Mouse (Mus musculus): ENCODE measurements around the gene Rap1a. TPM values are rescaled to one million over a fixed set of nuclear protein-coding genes. Genes with fewer than 3 reads are reported as not detected.

Gene Rap1a
- polyA plus RNA-seq, 1 experiment = 257 TPM

GRCm38 (mm10) chr3:105824103-105824502 lies 23.0 kb upstream of the Rap1a start:
- Histone ChIP-seq H3K27ac (ENCODE audit: insufficient read depth, low read depth, low read length) (no peak overlapping the region), H3K4me1 (ENCODE audit: control insufficient read depth, insufficient read depth, low read length) (peaks cover 21% of the 10 kb centered on the region), H3K4me3 (ENCODE audit: insufficient read depth, low read length) (no peak overlapping the region)
- TF ChIP-seq CTCF (IDR thresholded peaks at IDR 0.05; ENCODE audit: low read depth, low read length) (no peak), POLR2A (IDR thresholded peaks at IDR 0.05; ENCODE audit: borderline replicate concordance, low read depth, low read length) (no peak)

- TF ChIP-seq POLR2A (IDR thresholded peaks at IDR 0.05; ENCODE audit: borderline replicate concordance, low read depth, low read length) (no peak), CTCF (IDR thresholded peaks at IDR 0.05; ENCODE audit: low read depth, low read length) (no peak)
- H3K4me3 ChIP-seq (ENCODE audit: insufficient read depth, low read length) = no peak overlapping the region
- H3K4me1 ChIP-seq (ENCODE audit: control insufficient read depth, insufficient read depth, low read length) = peaks cover 21% of the 10 kb centered on the region
- no peak overlapping the region for H3K27ac ChIP-seq (ENCODE audit: insufficient read depth, low read depth, low read length)
Observed at GRCm38 (mm10) chr3:105823609-105824008, 22.5 kb upstream of the Rap1a start.

GRCm38 (mm10) chr3:105821504-105821903 lies 20.4 kb upstream of the Rap1a start:
- no peak overlapping the region for H3K4me3 ChIP-seq (ENCODE audit: insufficient read depth, low read length)
- peaks cover 21% of the 10 kb centered on the region for H3K4me1 ChIP-seq (ENCODE audit: control insufficient read depth, insufficient read depth, low read length)
- no peak overlapping the region for H3K27ac ChIP-seq (ENCODE audit: insufficient read depth, low read depth, low read length)
- TF ChIP-seq POLR2A (IDR thresholded peaks at IDR 0.05; ENCODE audit: borderline replicate concordance, low read depth, low read length) = no peak
- TF ChIP-seq CTCF (IDR thresholded peaks at IDR 0.05; ENCODE audit: low read depth, low read length) = no peak

- peaks cover 21% of the 10 kb centered on the region for H3K4me1 ChIP-seq (ENCODE audit: control insufficient read depth, insufficient read depth, low read length)
- no peak overlapping the region for H3K27ac ChIP-seq (ENCODE audit: insufficient read depth, low read depth, low read length)
- H3K4me3 ChIP-seq (ENCODE audit: insufficient read depth, low read length) = no peak overlapping the region
- no peak for TF ChIP-seq POLR2A (IDR thresholded peaks at IDR 0.05; ENCODE audit: borderline replicate concordance, low read depth, low read length)
- TF ChIP-seq CTCF (IDR thresholded peaks at IDR 0.05; ENCODE audit: low read depth, low read length) = no peak
Observed at GRCm38 (mm10) chr3:105820272-105820671, 19.1 kb upstream of the Rap1a start.

- Histone ChIP-seq H3K4me1 (ENCODE audit: control insufficient read depth, insufficient read depth, low read length) (peaks cover 16% of the 10 kb centered on the region), H3K27ac (ENCODE audit: insufficient read depth, low read depth, low read length) (no peak overlapping the region), H3K4me3 (ENCODE audit: insufficient read depth, low read length) (no peak overlapping the region)
- TF ChIP-seq POLR2A (IDR thresholded peaks at IDR 0.05; ENCODE audit: borderline replicate concordance, low read depth, low read length) = no peak
- no peak for TF ChIP-seq CTCF (IDR thresholded peaks at IDR 0.05; ENCODE audit: low read depth, low read length)
Observed at GRCm38 (mm10) chr3:105818130-105819004, 17.2 kb upstream of the Rap1a start.

GRCm38 (mm10) chr3:105816089-105816488 lies 15.0 kb upstream of the Rap1a start:
- peaks cover 17% of the 10 kb centered on the region for H3K4me1 ChIP-seq (ENCODE audit: control insufficient read depth, insufficient read depth, low read length)
- H3K27ac ChIP-seq (ENCODE audit: insufficient read depth, low read depth, low read length) = peak overlapping the region; percentile 69
- no peak for TF ChIP-seq POLR2A (IDR thresholded peaks at IDR 0.05; ENCODE audit: borderline replicate concordance, low read depth, low read length)
- TF ChIP-seq CTCF (IDR thresholded peaks at IDR 0.05; ENCODE audit: low read depth, low read length) = no peak
- H3K4me3 ChIP-seq (ENCODE audit: insufficient read depth, low read length) = no peak overlapping the region

- H3K4me1 ChIP-seq (ENCODE audit: control insufficient read depth, insufficient read depth, low read length) = peaks cover 19% of the 10 kb centered on the region
- no peak for TF ChIP-seq POLR2A (IDR thresholded peaks at IDR 0.05; ENCODE audit: borderline replicate concordance, low read depth, low read length)
- H3K27ac ChIP-seq (ENCODE audit: insufficient read depth, low read depth, low read length) = peak overlapping the region; percentile 69
- no peak overlapping the region for H3K4me3 ChIP-seq (ENCODE audit: insufficient read depth, low read length)
Observed at GRCm38 (mm10) chr3:105815236-105815904, 14.2 kb upstream of the Rap1a start.

GRCm38 (mm10) chr3:105811146-105811545 lies 10.0 kb upstream of the Rap1a start:
- Histone ChIP-seq H3K4me1 (ENCODE audit: control insufficient read depth, insufficient read depth, low read length) (peaks cover 15% of the 10 kb centered on the region), H3K27ac (ENCODE audit: insufficient read depth, low read depth, low read length) (no peak overlapping the region), H3K4me3 (ENCODE audit: insufficient read depth, low read length) (no peak overlapping the region)
- TF ChIP-seq CTCF (IDR thresholded peaks at IDR 0.05; ENCODE audit: low read depth, low read length) (no peak), POLR2A (IDR thresholded peaks at IDR 0.05; ENCODE audit: borderline replicate concordance, low read depth, low read length) (no peak)

- H3K4me1 ChIP-seq (ENCODE audit: control insufficient read depth, insufficient read depth, low read length) = peaks cover 12% of the 10 kb centered on the region
- H3K4me3 ChIP-seq (ENCODE audit: insufficient read depth, low read length) = no peak overlapping the region
- TF ChIP-seq POLR2A (IDR thresholded peaks at IDR 0.05; ENCODE audit: borderline replicate concordance, low read depth, low read length) (no peak), CTCF (IDR thresholded peaks at IDR 0.05; ENCODE audit: low read depth, low read length) (no peak)
- H3K27ac ChIP-seq (ENCODE audit: insufficient read depth, low read depth, low read length) = no peak overlapping the region
Observed at GRCm38 (mm10) chr3:105808179-105809037, 7.3 kb upstream of the Rap1a start.
